Mouse (Mus musculus) megakaryocyte, adult 5-6 weeks (primary cell): Measurements from ENCODE around the gene Csrp1. TPM values are rescaled to one million over a fixed set of nuclear protein-coding genes. Genes with fewer than 3 reads are reported as not detected.

Experiments used
- ATAC-seq: 2 replicates; pipeline ENCODE4 v1.8.0; 2016; ENCODE audit warnings: mild to moderate bottlenecking, inconsistent platforms; ENCODE audit not compliant: poor library complexity, severe bottlenecking
- total RNA-seq, 2 experiments: library from RNA; stranded (forward) in 1 of 2; stranded (reverse) in 1 of 2; fragments of 153-499, 151-499 nt in 1 of 2; fragments of 221-1000, 200-1000 nt in 1 of 2; gene quantifications; 2 replicates each; pipeline versions ENCODE4 v1.2.3 to v1.2.4; 2015 to 2017

Gene Csrp1
- total RNA-seq (2015) = 86.2 and 87.6 TPM in 2 replicates
- 99.9 and 100 TPM in 2 replicates for total RNA-seq (2017)

DNA sequence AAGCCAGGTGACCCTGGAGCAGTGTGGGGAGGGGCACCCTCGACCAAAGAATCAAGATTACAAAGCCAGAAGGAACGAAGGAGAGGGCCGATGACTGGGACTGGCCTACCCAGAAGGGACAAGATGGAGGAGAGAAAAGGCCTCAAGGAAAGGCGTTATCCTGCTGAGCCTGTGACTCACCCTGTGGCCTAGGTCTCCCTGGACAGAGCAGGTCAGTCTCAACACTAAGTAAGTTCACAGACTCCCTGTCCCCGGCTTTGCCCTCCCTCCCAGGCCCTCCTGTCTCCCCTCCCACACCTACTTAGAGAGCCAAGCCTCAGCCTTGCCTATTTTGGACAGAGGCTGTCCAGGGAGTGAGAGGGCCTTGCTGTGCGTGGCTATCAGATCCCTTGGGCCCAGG lies at the start of gene Csrp1:
Gene Csrp1 (plus strand): TSS at position 79 of the 400 bp plus-strand sequence.
- 0 out of 2 replicates have a peak, but pooled peaks have one; percentile 10 for ATAC-seq

DNA sequence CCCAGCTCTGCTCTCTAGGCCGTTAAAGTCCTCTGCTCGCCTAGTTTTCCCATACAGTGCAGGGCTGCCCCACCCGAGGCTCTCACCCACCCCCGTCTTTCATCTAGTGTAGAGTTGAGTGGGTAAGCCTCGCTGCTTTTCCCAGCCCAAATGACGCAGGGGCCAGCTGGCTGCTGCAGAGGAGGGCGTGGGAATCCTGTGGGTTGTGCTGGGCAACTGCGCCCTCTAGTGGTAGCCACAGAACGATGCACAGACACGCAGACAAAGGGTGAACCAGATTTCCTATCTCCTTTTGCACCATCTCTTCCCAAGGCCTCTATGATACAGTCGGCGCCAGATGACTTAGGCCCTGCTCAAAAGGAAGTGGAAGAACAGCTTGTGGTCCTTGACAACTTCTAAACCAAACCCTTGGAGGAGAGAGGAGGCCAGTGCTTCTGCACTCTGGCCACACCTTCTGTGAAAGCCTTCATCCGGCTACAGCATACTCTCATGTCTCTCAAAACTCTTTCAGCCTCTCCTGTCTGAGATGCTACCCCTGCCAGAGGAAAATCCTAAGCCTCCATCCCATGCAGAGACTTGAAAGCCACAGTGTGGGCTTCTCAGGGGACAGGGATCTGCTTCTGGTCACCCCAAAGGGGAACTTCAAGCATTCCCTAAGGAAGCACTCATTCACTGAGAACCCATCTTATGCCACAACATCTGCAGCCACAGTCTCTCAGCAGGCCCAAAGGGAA lies 49.3 kb upstream of the Csrp1 start:
- peak; percentile 93 for ATAC-seq

DNA sequence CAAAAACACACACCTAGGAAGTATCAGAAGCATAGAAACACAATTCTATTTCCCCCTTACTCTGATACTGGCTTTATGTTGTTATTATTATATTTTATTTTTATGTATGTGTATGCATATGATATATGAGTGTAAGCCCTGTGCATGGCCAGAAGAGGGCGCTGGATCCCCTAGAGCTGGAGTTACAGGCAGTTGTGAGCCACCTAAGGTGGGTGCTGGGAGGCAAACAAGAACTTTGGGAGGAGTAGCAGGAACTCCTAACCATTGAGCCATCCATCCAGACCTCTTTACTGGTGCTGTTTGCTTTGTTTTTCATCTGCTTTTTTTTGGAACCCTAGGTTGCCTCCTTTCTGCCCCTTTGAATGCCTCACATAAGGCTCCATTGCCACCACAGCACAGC lies 48.5 kb upstream of the Csrp1 start:
- no peak for ATAC-seq

DNA sequence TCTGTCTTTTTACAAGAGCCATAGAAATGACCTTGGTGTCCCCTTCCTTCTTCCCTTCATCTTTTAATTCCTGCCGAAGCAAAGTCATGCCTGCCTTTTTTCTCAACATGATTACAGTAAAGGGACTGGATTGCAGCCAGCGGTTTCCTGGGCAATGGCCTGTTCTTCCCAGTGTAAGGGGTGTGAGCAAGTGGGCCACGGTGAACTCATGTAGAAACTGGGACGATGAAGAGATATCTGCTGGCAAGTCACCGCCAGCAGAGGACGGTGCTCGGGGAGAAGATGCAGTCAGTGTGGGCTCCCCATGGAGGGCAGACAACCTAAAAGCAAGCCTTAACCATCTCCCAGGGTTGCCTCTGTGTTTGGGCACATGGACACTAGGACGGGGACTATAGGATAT lies 47.9 kb upstream of the Csrp1 start:
- no peak for ATAC-seq

DNA sequence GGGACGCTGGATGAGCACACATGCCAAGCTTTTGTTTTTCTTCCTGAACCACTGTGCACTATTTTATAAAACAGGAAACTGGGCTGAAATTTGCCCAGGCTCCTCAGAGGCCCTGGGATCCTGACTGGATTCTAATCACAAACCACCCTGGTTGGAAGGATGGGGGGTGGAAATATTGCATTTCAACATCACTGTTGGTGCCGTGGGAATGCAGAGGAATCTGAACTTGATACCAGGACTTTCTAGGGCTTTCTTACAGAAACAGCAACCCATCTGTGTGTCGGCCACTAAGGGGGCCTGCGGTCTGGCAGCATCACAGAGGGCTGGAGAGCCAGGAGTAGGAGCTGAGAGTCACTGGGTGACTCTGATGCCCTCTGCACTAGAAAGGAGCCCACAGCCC lies 47.5 kb upstream of the Csrp1 start:
- no peak for ATAC-seq

DNA sequence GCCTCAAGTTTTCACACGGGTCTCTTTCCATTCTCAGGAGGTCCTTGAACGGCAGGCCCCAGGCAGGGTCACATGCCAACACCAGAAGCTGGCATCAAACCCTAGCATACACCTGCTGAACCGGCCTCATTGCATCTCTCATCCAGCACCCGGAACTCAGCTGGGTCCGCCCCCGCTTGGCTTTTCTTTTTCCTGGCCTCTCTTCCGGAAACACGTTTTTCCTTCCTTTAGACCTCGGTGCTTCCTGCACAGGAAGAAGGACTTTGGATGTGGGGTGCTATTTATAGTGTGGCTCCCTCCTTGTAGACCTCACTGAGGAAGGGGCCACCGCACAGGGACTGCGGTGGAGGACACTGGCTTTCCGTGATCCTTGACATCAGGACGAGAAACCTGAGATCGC lies 46.4 kb upstream of the Csrp1 start:
- ATAC-seq = no peak

DNA sequence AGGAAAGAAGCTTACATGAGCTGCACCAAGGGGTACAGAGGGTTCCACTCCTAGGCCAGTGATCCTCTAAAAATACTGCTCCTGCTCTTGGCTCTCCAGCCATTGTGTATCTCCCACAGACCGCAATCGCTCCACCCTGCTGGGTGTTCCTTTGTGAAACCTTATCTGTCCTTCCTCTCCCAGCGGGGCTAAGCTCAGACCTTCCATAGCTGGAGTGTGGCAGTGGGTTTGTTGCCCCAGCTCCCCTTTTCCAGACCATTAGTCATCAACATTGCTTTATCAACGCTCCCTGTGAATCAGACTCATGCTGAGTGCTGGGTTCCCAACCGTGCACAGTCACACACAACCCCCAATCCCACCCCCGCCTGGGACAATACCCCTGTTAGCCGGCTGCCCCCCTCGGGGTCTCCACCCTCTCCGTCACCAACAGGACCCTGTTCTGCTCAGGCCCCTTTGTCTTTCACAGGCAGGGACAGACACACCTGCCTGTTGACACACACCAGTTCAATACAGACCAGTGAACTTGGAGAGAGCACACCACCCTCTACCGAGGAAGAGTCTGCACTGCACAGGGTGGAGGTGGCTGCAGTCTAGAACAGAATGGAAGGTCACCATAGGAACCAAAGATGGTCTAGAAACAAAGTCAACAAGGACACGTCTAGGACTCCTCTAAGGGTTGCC lies 44.3 kb upstream of the Csrp1 start:
- ATAC-seq = peak; percentile 42; the same call in 1 of the 2 replicates

DNA sequence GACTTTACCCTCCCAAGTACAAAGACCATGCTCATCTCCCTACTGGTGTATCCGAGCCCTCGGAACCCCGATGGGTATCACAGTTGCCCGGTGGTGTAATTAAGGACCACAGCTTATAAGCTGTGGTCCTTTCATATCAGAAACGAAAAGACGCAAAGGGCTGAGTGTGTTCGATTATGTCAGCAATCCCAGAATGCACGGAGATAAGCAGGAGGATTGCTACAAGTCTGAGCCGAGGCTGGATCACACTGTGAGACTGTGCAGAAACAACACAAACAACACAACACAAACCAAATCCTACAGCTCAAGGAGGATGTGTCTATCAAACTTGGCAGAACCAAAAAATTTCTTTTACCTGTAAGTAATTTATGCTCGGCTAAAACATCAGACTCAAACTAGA lies 43.6 kb upstream of the Csrp1 start:
- ATAC-seq = no peak

DNA sequence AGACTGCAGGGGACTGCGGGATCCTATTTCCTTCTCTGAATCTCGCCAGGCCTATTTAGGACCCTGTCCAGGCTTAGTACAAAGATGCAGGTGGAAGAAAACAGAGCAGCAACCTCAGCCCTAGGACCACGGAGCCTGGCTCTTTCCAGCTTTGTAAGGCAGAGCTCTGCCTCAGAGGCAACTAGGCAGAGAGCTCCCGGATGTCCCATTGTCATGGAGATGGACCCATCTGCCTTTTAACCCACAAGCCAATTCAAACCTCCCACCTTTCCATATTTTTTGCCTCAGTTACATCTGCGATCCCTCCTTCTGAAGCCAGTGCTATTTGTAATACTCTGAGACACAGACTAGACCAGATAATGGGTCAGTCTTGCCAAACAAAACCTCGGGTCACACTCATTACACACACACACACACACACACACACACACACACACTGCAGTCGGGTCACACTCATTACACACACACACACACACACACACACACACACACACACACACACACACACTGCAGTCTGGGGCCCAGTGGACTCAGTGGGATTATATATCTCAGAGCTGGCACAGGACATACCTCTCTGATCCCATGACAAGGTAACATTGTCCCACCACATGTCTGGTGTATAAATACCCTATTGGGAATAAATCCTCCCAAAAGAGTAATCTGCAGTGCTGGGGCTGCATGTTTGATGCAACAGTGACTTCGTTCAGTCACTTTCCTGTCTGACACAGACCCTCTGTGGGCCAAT lies 42.8 kb upstream of the Csrp1 start:
- ATAC-seq = no peak

DNA sequence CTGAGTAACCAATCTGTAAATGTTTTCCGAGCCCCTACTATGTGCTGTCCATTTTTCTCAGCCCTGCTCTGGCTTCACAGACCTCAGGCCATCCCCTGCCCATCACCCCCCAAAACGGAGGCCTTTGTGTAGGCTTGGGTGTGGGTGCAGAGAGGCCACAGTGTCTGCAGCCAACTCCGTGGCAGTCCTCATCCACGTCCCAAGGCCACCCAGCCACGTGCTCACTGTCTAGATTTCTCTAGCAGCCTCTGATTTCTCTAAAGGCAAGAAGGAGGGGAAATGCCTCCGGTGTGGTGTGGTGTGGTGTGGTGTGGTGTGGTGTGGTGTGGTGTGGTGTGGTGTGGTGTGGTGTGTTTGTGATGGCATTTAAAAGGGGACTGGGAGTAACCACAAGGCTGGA lies 41.7 kb upstream of the Csrp1 start:
- no peak for ATAC-seq

DNA sequence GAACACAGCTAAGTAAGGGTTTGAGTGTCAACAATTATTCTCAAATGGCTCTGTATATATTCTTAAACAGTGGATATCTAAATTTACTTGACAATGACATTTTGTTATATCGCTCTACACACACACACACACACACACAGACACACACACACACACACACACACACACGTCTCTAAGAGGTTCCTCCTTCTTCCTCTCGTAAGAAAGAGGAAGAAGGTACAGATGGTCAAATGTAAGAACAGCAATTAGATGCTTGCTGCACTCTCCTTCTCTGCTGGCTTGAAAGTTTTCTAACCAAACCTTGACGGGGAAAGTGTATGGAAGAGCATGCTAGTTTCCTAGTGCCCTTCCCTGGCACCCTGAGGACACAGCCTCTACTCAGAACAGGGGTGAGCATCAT lies 39.1 kb upstream of the Csrp1 start:
- peak; percentile 84 for ATAC-seq

DNA sequence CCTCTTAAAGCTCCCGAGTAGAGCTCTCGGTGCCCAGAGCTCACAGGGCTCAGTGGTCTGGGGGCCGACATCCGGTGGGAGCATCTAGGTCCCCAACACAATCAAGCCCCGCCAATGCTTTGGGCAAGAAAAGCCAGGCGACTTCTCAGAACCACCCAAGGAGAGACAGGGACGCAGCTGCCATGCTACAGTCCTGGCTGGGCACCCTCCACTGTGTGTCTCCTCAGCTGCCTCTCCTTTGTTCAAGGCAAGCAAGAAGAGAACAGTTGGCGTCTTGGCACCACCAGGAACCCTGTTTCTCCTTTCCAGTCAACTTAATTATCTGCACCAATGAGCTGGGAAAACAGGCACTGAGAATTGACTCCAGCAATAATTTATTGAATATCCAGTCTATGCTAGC lies 38.7 kb upstream of the Csrp1 start:
- peak; percentile 33 for ATAC-seq

DNA sequence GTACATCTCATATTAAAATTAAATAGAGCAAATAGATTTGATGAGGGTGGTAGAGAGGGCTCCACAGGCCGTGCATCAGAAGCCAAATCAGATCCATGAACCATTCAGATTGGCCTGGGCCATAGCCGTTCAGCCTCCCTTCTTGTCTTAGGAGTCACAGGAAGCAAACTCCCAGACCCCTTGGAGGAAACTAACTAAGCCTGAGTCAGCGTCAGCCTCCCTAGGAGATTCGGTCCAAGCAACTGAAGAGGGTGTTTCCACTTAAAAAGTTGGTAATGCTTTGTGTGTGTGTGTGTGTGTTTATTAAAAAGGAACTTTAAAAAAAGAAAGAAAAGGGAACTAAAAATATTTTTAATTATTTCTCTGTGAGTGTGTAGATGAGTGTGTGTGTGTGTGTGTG lies 35.0 kb upstream of the Csrp1 start:
- ATAC-seq = no peak

DNA sequence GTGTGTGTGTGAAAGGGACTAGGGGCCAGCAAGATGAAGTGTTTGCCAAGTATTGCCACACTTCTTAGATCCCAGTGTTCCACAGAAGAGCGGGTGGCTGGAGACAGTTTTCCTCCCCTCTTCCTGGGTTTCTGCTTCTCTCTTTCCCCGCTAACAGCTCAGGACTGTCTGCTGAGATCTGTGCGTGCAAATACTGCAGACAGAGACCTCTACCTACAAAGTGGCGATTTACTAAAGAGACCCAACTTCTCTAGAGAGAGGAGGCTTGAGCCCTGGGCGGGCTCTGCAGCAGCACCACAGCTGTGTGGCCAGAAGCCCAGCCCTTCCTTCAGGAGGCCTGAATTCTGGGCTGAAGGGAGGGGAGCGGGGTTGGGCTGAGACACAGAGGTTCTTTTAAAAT lies 34.5 kb upstream of the Csrp1 start:
- ATAC-seq = no peak

DNA sequence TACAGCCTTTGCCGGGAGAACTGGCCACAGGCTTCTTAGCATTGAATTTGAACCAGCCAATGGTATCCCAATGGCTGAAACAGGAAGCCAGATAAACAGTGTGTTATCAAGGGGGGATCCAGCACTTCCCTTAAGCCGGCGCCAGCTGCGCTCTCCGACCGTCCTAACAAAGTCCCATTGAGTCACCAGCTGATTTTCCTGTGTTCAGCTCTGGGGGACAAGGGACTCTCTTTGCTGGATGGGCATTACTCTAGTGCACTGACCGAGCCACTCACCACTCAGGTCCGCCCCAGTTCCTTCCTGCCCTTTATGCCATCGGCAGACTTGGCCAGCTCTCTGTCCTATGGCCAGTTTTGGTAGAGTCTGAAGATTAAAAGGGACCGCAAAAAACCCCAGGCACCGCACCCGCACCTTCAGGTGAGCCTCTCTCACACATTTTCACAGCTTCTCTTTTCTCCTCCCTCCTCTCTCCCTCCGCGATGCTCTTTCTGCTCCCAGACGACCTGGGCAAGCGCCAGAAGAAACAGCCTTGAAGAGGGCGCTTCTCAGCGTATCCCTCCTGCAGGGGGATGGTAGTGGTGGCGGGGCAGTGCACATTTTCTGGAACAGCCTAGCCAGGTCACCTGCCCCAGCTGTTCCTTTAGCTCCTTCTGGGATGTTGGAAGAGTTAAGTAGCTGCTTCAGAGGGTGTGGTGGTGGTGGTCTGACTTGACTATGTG lies 32.9 kb upstream of the Csrp1 start:
- peak; percentile 30 for ATAC-seq

DNA sequence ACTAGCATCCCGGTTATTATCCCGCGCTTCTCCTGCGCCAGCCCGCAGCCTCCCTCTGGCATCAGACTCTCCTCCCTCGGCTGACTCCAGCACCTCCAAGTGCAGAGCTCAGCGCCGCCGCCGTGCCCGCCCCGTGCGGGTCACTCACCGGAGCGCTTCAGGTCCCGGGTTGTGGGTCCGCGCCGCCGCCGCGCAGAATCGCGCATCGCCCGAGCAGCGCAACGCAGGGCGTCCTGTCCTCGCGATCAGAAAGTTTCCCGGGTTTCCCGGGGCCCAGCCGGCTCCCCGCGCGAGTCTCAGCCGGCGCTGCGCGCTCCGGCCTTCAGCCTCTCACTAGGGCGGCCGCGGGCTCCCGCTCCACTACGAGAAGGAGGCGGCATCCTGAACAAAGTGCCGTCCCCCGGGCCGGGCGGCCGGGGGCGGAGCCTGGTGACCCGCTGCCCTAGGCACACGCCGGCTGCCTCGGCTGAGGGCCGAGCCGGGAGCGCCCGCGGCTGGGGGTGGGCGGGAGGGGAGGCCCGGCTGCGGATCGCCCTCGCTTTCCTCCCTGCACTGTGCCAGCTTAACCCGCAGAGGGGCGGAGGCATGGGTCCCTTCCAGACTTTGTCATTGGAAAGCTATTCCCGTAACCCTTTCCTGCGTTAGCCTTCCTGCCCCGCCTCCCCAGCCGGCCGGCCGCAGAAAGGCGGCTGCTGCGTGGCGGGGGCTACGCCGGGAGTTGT lies 31.9 kb upstream of the Csrp1 start:
- peak; percentile 71 for ATAC-seq

DNA sequence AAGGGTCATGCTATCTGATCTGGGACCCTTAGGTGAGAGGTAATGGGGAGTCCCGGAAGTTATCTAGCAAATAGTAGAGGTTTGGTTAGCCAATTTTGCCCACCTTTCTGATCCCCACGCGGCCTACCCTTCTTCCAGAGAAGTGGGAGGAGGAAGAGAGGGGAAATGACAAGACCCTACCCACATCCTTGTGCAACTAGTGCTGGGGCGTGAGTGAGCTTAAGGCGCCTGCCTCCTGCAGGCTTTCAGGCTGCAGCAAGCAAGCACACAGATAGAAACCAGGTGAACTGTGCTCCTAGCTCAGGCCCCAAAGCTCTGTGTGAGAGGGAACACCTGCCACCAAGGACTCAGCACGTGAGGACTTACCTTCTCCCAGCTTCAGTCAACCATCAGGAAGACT lies 31.2 kb upstream of the Csrp1 start:
- ATAC-seq = peak; percentile 30

DNA sequence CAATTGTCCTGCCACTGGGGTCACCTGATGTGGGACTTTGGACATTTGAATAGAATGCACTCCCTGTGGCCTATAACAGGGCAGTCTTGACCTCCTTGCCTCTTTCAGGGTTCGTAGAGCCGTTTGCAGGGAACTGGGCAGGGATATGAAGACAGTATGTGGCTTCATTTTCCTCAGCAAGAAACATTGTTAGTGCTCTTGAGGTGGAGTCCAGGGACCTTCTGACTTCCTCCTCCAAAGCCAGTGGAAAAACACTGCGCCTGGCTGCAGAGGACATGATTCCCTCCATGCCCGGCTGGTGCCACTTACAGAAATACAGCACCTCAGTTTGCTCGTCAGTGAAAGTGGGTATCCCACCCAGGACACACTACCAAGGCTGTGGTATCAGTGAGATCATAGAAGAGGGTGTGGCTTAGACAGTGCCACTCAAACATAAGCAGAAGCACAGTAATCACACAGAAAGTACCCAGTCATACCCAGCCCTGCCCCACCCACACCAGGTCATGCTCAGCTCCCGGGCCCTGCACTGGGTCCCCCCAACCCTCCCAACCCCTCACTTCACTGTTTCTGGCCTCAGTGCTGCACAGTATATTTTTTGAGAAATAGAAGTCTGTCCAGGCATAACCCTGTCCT lies 29.0 kb upstream of the Csrp1 start:
- ATAC-seq = peak; percentile 71

DNA sequence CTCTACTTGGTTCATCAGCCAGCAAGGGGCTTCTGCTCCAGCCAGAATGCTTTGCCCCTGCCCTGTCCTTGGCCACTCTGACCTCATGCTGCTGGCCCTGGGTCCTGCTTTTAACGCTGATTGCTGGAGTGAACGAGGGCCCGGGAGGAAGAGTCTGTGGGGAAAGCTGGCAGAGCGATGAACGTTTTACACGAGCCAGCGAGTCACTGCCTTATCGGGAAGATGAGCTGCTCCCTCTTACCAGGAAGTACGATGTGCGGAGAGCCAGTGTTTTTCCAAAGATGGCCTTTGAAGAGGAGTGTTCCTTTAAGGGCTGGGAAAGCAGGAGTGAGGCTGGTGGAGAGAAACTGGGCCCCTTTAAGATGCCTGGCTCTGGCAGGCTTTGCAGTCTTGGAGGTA lies 28.4 kb upstream of the Csrp1 start:
- ATAC-seq = no peak

DNA sequence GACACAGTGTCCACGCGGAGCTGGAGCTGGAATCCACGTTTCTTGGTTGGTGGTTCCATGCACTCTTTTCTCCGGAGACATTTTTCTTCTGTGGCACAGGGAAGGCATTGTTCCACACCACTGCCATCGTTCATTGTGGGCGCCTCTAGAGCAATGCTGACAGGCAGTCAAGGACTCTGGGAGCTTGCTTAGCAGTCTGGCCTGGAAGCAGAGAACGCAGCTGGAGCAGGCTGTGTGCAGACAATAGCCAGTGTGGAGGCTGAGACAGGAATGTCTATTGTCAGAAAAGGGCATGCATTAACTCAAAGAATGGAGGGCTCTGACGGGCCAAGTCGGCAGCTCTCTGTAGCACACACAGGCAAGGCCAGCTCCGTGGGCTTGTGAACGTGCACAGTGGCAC lies 25.7 kb upstream of the Csrp1 start:
- ATAC-seq = no peak
